ENCODE assay signal across 8 mouse cellular contexts in the genomic region with DNA sequence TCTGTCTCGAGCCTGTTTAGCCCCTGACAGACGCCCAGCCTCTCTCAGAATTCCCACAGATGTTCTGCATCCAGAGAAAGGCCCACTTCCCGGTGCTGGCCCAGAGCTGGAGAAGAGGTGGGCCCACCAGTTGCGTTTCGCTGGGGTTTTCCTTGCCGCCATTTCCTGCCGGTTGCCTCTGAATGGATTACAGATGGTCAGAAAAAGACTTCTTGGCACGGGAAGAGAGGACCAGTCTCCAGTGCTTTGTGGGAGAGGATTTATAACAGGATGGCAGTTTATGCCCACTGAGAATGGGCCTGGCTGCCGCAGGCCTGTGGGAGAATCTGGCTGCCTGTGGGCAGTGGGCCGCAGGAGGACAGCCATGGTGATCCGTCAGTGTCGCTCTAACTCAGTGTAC. TPM values are rescaled to one million over a fixed set of nuclear protein-coding genes. Genes with fewer than 3 reads are reported as not detected.
DNase-seq lines count a peak whose midpoint lies in the region; ATAC-seq and TF ChIP-seq lines count a peak whose summit lies in the region.

No protein-coding gene starts in this region.

- peaks cover 0 to 5% of the 10 kb centered on the region in 2 experiments; a peak in 1 of 4 replicates for H3K4me1 ChIP-seq in ES-E14 (ENCODE audit: control insufficient read depth in 2 of 2, insufficient read depth in 2 of 2, low read length in 2 of 2, poor library complexity in 1 of 2)
- peaks cover 9% of the 10 kb centered on the region for H3K4me1 ChIP-seq in forebrain, embryonic 16.5 days (replicated peaks; ENCODE audit: control insufficient read depth, insufficient read depth, low read length)
- peaks cover 11% of the 10 kb centered on the region for H3K4me1 ChIP-seq in limb, embryonic 14.5 days (ENCODE audit: control insufficient read depth, insufficient read depth, low read length)

- H3K9ac ChIP-seq in ES-E14 (ENCODE audit: insufficient read depth, low read depth, low read length, poor library complexity, severe bottlenecking), result peak overlapping the region; percentile 41; the same call in 1 of the 2 replicates
- no peak overlapping the region for H3K9ac ChIP-seq in forebrain, embryonic 16.5 days (replicated peaks; ENCODE audit: low read depth, low read length)
- H3K9ac ChIP-seq in limb, embryonic 14.5 days (ENCODE audit: low read depth, low read length, severe bottlenecking), result peak overlapping the region; percentile 38

- TF ChIP-seq POLR2A in limb, embryonic 14.5 days (IDR thresholded peaks at IDR 0.05; ENCODE audit: borderline replicate concordance, extremely low read depth, insufficient read depth, insufficient read length), result no peak

- peak; percentile 62 for ATAC-seq in frontal cortex, adult (ENCODE audit: low TSS enrichment)
- ATAC-seq in forebrain, embryonic 16.5 days, result peak; percentile 74
- ATAC-seq in limb, embryonic 14.5 days (ENCODE audit: low FRiP score, low read depth), result peak; percentile 73

- no peak for DNase-seq in frontal cortex, adult 2 months (ENCODE audit: extremely low spot score in 1 of 2, low spot score in 1 of 2)
- no peak for DNase-seq in ES-E14 (ENCODE audit: low read depth, low spot score)
- peak; percentile 66 for DNase-seq in limb, embryonic 14.5 days (ENCODE audit: low spot score)
- no peak for DNase-seq in thymus, postnatal 25 days
- no peak for DNase-seq in adrenal gland, adult 18-20 months (ENCODE audit: low spot score in 2 of 2)
- DNase-seq in retina, embryonic 14.5 days (ENCODE audit: low spot score), result no peak

- H3K4me2 ChIP-seq in forebrain, embryonic 16.5 days (ENCODE audit: low read length), result no peak overlapping the region
- H3K4me2 ChIP-seq in limb, embryonic 14.5 days (replicated peaks; ENCODE audit: low read depth, low read length, severe bottlenecking), result peak overlapping the region; percentile 28

- no peaks in the 10 kb centered on the region for H3K27me3 ChIP-seq in forebrain, embryonic 16.5 days (replicated peaks; ENCODE audit: control insufficient read depth, insufficient read depth, low read length)
- H3K27me3 ChIP-seq in limb, embryonic 14.5 days (ENCODE audit: control insufficient read depth, insufficient read depth, low read length), result no peaks in the 10 kb centered on the region

- 23% methylated on average over 12 of the region's 12 CpGs for WGBS in forebrain, embryonic 16.5 days
- WGBS in limb, embryonic 14.5 days, result 21% methylated on average over 12 of the region's 12 CpGs

- no peak overlapping the region for H3K27ac ChIP-seq in ES-E14 (ENCODE audit: insufficient read depth, low read depth, low read length, poor library complexity, severe bottlenecking)
- H3K27ac ChIP-seq in forebrain, embryonic 16.5 days (ENCODE audit: low read length), result peak overlapping the region; percentile 37; the same call in 1 of the 2 replicates
- peak overlapping the region; percentile 77 for H3K27ac ChIP-seq in limb, embryonic 14.5 days (replicated peaks; ENCODE audit: low read depth, low read length)

- in situ Hi-C loops in ES-E14 (cut with MboI; ENCODE audit: low sequenced_read_pairs in 2 of 2, unreplicated experiment in 2 of 2), result no loop called here

- peak overlapping the region; percentile 13 to 36; a peak in 2 of 4 replicates for H3K4me3 ChIP-seq in ES-E14 (ENCODE audit: insufficient read depth in 1 of 2, low read depth in 1 of 2, low read length in 2 of 2, poor library complexity in 1 of 2, severe bottlenecking in 1 of 2)
- no peak overlapping the region for H3K4me3 ChIP-seq in forebrain, embryonic 16.5 days (replicated peaks; ENCODE audit: low read length)
- H3K4me3 ChIP-seq in limb, embryonic 14.5 days (replicated peaks; ENCODE audit: low read length), result no peak overlapping the region

- H3K9me3 ChIP-seq in ES-E14 (ENCODE audit: control insufficient read depth, insufficient read depth, low read depth, low read length), result no peaks in the 10 kb centered on the region
- no peaks in the 10 kb centered on the region for H3K9me3 ChIP-seq in forebrain, embryonic 16.5 days (ENCODE audit: control insufficient read depth, low read length)
- no peaks in the 10 kb centered on the region for H3K9me3 ChIP-seq in limb, embryonic 14.5 days (ENCODE audit: control insufficient read depth, low read length)

- H3K36me3 ChIP-seq in ES-E14 (ENCODE audit: control insufficient read depth, insufficient read depth, low read length, poor library complexity, severe bottlenecking), result no peaks in the 10 kb centered on the region; the same call in 1 of the 2 replicates
- no peaks in the 10 kb centered on the region for H3K36me3 ChIP-seq in forebrain, embryonic 16.5 days (ENCODE audit: control insufficient read depth, insufficient read depth)
- H3K36me3 ChIP-seq in limb, embryonic 14.5 days (ENCODE audit: control insufficient read depth, insufficient read depth, low read length), result peaks cover 2% of the 10 kb centered on the region; the same call in 1 of the 2 replicates

TF ChIP-seq in ES-E14, 5 proteins besides CTCF, POLR2A, EP300 and RAD21:
- TF ChIP-seq MAFK (IDR thresholded peaks at IDR 0.05; ENCODE audit: insufficient read depth, low read depth, low read length), result no peak
- TF ChIP-seq CHD2 (IDR thresholded peaks at IDR 0.05; ENCODE audit: low read depth, low read length), result no peak
- TF ChIP-seq ZC3H11A (IDR thresholded peaks at IDR 0.05; ENCODE audit: borderline replicate concordance, low read depth, low read length), result no peak
- no peak for TF ChIP-seq ZNF384 (IDR thresholded peaks at IDR 0.05; ENCODE audit: low read depth, low read length)
- TF ChIP-seq HCFC1 (IDR thresholded peaks at IDR 0.05; ENCODE audit: borderline replicate concordance, insufficient read depth, low read length), result no peak

RNA-seq across cellular contexts. Expression of gene Atxn7l1, which starts 15.0 kb away (rescaled TPM):
- polyA plus RNA-seq in frontal cortex, adult 2 months (2012; rRNA removed), result 37.0 and 43.7 TPM in 2 replicates
- total RNA-seq in ES-E14 (2012; rRNA removed), result 3.9 and 4.9 TPM in 2 replicates
- polyA plus RNA-seq in forebrain, embryonic 16.5 days (2015; fragmentation: Nextera tagmentation; extraction: Ambion mirVana), result 15.3 and 19.9 TPM in 2 replicates
- 23.1 and 27.0 TPM in 2 replicates for polyA plus RNA-seq in limb, embryonic 14.5 days (2012; rRNA removed)
- 15.3 and 15.7 TPM in 2 replicates for polyA plus RNA-seq in limb, embryonic 14.5 days (2014; fragmentation: Nextera tagmentation; extraction: Ambion mirVana)
- total RNA-seq in adrenal gland, adult 18-20 months (2021), result 10 to 100 TPM; 25.4 to 26.8 TPM

Comparison
In these comparisons a context has a peak if more than half of its experiments do, and no peak if none do; other contexts are left out.
1. H3K4me3 ChIP-seq: peak in ES-E14 (2 of 2); none in forebrain, embryonic 16.5 days (single experiment) and limb, embryonic 14.5 days (single experiment).
2. Peak in every context shown above with its lines, with median percentiles within 50 percentile points of each other: ATAC-seq.